Mouse (Mus musculus) adrenal gland, postnatal 14 days (tissue): ENCODE measurements around the gene Uvrag. TPM values are rescaled to one million over a fixed set of nuclear protein-coding genes. Genes with fewer than 3 reads are reported as not detected.

Experiments used
- DNase-seq: peaks from one replicate; pipeline ENCODE4 v3.0.0; 2021; ENCODE audit warnings: mixed read lengths
- long read RNA-seq, 2 experiments: library from polyadenylated mRNA; stranded (forward); transcript quantifications; one replicate each; pipeline ENCODE4 v2.0.0; 2021
- total RNA-seq: library from RNA; stranded (reverse); gene quantifications from 2 replicates; pipeline ENCODE4 v1.2.3, GENCODE M21; 2021

Uvrag gene
- total RNA-seq = 33.7 and 42.3 TPM in 2 replicates
- long read RNA-seq, experiment 1, full-length matches to known transcripts = 41 of 50 reads
- long read RNA-seq, experiment 1, partial matches to known transcripts = 1 of 50 reads
- long read RNA-seq, experiment 1, other reads (novel, unspliced or antisense) = 8 of 50 reads
- long read RNA-seq, experiment 2, full-length matches to known transcripts = 24 of 32 reads
- long read RNA-seq, experiment 2, partial matches to known transcripts = 3 of 32 reads
- long read RNA-seq, experiment 2, other reads (novel, unspliced or antisense) = 5 of 32 reads

DNA sequence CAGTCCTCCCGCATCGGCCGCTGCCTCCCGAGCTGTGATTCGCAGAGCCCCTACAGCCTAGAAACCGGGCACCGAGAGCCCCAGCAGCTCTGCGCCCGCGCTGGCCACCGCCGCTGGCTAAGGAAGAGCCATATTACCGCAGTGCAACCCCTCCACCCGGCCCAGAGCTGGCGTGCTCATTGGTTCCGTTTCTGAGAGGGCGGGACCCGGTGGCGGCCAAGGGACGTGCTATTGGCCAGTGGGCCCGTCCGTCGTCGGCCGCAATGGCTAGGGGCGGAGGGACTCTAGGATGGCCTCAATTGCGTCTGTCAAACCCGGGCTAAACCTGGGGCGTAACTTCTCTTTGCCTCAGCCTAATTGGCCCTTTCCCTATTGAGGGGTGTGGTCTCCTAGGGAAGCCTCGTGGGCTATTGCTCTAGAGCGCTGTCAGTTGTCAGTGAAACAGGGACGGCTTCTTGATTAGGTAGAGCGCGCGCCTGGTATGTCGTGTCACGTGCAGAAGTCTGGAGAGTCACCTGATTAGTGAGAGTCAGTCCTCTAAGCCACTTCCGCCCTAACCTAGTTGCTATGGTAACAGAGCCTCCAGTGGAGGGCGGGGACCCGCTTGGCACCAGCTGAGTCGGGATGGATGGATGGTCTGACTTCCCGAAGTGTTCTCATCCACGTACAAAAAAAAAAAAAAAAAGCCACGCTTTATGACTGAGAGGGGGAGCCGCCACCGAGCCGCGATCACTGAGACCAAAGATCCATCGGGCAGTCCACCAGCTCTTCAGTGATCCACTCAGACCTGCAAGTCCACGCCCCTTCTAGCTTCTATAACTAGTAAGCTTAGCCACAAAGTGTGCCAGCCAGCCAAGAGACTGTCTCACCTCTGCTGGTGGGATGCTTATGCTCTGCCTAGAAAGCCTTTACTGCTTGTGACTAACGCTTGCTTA is at the start of gene Uvrag:
Gene Uvrag (minus strand): TSS at position 158 of the 935 bp plus-strand sequence.
- DNase-seq = peak; percentile 99

DNA sequence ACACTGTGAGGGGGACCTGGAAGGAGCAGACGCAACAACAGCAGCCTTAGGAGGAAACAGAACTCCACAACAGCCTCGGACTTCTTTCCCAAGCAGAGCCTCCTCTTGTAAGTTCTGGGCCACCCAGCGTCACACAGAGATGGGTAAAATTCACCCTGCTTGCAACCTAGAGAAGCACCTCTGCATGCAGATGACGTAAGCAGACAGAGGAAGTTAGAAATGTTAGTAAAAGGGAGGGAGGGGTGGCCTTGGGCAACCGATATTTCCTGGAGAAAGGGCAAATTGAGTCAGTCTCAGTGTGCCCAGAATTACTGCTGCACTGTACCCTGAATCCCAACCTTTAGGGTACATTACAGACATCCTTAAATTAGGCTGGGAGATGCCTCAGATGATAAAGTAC is 48.9 kb upstream of the Uvrag start:
- DNase-seq = no peak

DNA sequence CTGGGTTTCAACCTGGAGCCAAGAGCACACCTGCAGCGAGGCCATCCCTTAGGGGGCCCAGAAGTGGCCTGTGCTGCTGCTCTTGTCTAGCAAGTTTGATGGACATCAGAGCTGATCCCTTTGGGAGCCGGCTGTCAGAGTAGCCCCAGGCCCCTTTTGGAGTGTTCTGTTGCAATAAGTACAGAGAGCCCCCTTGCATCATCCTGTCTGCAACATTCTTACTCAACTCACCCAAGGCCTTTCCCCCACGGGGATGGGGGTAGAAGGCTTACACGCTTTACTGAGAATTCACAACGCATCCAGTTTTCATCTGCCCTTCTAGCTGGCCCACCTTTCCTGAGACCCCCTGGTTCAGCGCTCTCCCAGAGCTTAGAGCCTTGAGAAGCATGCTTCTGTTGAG is 47.7 kb upstream of the Uvrag start:
- peak; percentile 77 for DNase-seq

DNA sequence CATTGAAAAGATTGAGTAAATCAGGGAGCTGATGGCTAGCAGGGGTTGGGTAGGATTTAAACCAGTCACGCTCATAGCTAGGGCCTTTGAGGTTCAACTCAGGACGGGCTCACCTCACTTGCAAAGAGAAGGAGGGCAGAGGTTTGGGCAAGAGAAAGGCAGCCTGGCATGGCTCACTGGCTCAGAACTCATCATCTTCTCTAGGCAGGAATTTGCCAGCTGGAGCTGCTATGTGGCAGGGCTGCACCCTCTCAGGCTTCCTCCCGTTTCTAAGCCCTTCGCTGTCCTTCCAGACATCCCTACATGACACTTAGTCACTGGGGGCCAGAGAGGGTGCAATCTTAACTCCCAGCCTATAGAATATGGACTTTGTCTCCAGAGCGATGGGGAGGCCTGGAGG is 46.5 kb upstream of the Uvrag start:
- DNase-seq = peak; percentile 60

DNA sequence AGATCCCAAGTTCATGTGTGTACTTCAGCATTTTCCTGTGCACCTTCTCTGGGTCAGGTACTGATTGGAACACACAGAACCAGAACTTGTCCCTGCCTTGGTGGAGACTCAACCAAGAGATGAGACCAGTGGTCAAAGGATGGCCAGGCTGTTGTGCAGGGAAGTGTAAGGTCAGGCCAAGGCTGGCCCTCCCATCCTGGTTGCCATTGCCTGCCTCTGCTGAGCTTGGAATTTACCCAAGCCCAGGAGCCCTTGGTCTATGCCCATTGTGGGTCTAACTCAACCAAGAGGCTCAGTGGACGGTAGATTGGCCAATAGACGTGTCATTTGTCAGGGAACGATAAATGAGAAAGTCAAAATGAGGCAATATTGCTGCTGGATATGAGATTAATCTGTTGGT is 44.5 kb upstream of the Uvrag start:
- no peak for DNase-seq

DNA sequence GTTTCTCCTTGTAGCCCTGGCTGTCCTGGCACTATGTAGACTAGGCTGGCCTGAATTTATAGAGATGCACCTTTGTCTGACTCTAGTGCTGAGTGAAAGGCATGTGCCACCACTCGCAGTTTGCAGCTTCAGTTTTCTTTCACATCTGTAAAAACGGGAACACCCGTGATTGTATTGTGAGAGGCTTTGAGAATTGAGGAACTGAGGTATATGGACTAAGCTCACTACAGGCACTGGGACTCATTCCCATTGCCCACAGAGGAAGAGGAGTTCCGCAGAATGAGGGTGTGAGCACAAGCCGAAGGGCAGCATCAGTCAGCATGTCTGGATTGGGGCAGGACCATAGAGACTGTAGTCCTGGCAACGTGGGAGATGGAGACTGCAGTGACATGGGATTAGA is 42.8 kb upstream of the Uvrag start:
- DNase-seq = no peak

DNA sequence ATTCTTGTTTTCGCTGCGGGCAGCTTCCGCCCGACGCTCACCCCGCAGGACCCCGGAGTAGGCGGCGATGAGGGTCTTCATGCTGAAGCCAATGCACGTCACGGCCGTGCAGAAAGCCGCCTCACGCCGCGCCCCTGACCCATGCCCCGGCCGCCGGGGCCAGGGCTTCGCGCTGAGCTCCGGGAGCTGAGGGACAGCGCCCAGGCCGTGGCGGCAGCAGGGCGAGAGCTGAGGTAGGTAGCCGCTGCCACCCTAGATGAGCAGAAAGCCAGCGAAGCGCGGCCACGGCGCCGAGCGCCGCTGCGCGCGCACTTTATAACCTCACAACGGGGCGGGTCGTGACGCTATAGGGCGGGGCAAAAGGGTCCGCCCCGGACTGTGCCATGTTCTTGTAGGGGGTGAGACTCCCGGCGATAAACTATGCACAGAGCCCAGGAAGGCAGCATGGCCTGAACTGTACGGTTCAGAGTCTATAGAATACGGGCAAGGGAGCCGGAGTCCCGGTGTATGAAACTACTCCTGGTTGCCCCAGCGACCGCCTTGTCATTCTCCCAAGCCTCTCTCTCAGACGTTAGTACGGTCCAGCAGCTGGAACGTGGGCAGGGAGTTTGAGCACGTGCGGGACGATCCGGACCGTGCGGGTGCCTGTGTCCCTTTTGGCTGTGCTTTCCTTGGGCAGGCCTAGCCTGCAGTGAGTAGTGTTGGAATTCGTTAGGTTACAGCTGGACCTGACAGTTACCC is 41.7 kb upstream of the Uvrag start, which contains the start of gene Dgat2:
Gene Dgat2 (minus strand): TSS at position 288 of the 741 bp plus-strand sequence.
- peak; percentile 95 for DNase-seq

DNA sequence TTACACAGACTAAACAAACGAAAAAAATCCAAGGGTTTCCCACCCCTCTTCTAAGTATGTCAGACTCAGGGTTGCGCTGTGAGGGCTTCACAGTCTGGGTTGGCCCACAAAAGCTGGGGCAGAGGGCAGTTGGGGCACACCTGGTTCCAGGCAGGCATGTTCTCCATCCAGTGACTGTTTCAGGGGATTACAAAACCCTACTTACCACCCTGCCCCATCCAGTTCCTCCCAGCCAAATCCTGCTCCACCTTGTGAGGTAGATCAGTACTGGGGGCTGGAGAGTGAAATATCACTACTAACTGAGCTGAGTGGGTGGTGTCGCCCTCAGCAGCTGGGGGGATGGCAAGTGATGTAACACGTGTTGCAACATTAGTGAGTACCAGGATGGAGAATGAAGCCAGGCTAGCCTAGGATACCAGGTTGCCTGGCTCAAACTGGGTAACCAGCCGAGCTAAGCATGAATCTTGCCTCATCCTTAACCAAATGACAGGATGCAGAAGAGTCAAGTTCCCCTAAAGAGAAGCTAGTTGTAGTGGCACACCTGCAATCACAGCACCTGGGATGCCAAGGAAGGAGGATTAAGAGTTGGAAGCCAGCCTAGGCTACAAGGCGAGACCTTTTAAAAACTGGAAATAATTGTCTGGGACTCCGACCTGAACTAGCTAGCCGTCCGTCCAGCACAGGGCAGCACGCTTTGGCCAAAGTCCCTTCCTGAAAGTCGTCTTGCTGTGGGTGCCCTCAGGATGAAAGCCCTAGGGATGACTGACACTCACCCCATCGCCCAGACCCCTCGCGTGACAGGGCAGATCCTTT is 40.9 kb upstream of the Uvrag start:
- no peak for DNase-seq

DNA sequence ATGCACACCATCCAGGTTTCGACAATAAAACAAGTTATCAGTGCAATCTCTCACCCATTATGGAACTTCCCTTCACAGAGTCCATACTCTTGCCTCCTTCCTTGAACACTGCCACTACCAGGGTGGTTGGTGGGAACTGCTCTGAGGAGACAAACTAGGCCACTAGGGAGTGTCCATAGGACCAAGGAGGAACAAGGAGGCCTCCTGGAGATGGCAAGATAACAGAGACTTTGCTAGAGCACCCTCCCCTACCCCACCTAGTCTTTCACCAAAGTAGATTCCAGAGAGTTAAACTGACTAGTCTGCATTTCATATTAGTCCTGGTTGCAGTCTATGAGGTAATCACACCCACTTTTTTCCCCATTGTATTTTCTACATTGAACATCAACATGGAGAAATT is 39.2 kb upstream of the Uvrag start:
- no peak for DNase-seq

DNA sequence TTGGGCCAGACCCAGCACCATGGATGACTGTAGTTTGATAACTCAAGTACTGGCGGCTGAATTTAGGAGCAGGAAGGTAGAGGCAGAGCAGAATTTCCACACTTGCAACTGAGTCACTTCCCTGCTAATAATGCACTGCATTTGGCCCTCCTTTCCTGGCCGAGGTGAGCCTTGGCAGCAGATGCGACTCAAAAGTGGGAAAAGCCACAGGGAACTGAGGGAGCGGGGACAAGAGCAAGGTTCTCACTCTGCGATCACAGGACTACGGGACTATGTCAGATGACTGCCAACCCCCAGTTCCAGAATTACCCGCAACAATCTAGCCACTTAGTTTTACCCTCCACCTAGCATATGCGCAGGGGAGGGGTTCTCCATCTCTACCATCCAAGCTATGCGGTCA is 38.3 kb upstream of the Uvrag start:
- DNase-seq = no peak

DNA sequence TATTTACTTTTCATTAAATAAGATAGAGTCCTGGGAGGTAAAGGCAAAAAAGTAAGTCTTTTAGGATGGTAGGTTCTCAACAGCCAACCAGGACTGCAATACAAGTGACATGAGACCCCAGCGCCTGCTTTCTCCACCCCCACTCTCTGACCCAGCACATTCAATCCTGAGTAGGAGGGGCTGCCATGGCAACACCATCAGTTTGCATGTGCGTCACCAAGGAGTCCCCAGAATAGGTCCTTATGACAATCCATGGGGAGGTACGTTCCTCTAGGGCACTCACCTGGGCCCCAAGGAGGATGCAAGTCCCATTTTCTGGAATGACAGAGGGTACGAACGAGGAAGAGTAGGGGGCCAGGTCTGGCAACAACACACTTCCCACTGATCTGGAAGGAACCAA is 36.4 kb upstream of the Uvrag start:
- DNase-seq = no peak

DNA sequence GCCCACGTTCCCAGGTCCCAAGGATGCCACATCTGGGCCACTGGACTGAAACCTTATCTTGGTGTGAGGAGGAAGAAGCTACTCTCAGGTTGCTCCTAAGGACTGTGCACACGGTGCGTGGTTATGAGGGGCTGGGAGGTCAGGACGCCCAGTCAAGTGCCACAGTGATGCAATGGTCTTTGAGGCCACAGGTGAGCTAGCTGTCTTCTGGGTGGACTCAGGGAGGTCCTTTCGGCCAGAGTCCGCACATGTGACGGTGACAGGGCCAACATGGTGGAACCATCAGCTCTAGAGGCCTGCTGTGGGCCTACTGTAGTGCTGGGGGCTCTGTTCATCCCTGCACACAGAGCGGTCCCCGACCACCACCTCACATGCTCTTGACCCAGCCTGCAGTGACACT is 34.7 kb upstream of the Uvrag start:
- no peak for DNase-seq

DNA sequence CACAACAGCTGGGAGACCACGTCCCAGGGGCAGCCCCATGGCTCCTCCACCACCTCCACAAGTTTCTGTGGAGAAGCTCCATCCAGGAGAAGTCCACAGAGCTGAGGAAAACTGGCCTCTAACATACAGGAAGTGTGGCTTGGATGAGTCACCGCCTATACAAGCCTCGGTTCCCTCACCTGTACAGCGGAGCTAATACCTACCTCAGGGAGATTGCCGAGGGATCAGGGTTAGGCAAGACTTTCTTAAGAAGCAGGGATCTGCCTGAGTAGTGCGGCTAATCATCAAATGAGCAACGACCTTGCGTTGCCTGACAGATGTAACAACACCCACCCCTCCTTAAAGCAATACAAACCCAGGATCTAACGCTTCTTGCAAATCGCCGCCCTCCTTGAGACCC is 34.2 kb upstream of the Uvrag start:
- DNase-seq = no peak

DNA sequence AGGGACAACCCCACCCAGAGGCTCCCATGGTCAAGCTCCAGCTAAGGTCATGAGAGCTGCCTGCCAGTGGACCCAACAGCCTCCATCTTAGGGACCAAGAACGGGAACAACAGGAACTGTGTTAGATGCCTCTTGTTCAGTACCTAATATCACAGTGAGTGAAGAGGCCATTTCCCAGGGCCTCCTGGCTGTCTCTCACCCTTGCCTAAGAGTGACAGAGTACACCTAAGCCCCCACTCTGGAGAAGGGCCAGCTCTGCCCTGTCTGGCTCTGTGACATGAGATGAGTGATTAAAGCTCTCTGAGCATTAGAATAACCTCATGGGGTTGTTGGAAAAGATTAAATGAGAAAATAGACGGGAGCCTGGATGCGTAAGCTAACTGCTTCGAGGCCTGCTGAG is 33.1 kb upstream of the Uvrag start:
- DNase-seq = no peak

DNA sequence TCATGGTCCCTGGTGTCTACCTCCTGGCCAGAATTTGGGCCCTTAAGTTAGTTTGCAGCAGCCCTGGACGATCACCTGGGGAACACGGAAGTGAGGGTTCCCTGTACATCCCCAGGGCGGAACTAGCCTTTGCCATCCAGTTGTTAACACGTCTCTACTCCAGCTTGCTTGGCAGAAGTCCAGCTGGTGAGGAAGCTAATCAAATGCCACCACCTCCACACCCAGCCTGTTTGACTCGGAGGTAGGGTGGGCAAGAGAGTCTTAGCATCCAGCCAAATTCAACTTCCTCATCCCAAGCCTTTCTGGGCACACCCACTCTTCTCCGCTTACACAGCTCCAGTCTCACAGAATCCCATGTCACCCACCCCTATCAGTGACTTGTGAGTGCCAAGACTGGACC is 32.0 kb upstream of the Uvrag start:
- DNase-seq = no peak

DNA sequence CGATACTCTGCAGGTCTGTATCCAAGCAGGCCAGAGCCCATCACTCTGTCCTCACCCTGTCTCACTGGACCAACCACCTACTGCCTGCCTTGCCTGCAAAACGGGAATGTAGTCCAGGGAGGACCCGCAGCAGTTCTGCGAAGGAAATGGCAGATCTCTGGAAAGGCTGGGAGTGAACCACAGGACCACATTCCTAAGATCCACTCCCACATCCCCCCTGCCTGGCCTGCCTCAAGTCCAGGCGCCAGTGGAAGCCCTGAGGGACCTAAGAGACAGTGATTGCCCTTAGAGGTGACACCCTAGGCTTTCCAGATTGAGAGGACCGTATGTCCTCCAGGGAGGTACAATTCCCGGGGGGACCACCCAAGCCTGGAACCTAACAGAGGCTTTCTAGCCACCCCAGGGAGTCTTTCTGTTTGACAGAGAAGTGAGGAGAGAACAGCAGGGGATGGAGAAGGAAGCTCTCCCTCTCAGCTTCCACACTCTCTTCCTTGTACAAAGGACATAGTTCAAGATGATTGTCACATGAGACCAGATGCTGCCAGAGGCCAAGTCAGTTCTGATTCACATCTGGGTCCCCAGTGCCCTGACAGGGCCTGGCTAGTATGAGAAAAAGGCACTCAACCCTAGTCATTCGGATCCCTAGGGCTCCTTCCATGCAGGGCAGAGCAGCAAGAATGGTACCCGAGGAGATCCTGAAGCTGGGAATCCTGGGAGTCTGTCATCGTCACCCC is 31.0 kb upstream of the Uvrag start:
- DNase-seq = no peak

DNA sequence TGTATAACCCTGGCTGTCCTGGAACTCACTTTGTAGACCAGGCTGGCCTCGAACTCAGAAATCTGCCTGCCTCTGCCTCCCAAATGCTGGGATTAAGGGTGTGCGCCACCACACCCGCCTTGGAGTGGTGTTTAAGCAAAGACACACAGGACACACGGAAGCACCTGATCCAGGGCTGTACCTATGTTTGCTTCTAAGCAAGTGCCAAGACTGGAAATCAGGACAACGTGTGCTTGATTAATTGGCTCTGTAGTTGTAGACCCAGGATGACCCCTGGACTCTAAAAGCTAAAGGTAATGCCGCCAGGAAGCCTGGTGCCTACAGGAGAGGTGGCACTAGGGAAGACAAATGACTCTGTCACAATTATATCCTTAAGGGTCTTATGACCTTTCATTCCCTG is 29.6 kb upstream of the Uvrag start:
- DNase-seq = no peak

DNA sequence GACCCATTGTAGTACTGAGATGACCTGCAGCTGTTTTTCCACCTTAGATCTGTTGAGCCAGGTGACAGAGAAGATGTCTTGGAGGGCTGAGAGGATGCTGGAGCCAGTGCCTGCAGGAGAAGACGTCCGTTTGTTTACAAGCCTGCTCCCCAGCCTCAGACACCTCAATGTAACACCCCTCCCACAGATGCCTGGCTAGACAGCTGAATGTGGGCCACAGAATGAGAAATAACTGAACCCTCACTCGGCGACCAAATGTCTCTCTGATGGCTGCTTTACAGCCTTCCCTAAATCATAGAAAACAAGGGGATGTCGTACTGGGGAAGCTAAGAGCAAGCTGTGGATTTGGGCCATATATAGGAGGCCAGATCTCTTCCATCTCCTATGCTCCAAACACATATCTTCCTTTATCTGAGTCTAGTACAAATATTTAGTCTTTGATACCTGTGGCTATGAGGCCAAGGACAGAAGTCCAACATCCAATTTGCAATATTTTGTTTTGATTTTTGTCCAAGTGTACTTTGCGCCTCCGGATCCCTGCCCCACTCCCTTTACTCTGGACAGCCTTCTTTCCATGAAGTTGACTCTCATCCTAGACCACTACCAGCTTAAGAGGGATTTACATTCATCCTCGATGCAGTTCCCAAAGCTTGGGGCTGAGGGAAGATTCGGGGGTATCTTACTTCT is 28.9 kb upstream of the Uvrag start:
- no peak for DNase-seq

DNA sequence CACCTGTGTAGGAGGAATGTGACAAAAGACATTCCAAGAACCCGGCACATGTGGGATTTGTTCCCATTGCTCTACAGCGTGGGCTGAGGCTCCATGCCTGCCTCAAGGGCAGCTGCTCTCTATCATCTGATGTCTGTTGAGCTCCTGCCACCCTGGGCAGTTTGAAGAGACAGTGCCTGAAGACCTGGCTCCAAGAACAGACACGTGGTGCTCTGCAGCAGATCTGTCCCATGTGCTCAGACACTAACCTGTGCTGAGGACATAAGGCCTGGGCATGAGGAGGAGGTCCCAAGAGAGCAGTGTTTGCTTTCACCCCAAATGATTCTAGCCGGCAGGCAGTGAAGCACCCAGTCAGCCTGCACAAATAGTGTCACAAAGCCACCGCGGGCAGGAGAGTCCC is 27.8 kb upstream of the Uvrag start:
- DNase-seq = no peak

DNA sequence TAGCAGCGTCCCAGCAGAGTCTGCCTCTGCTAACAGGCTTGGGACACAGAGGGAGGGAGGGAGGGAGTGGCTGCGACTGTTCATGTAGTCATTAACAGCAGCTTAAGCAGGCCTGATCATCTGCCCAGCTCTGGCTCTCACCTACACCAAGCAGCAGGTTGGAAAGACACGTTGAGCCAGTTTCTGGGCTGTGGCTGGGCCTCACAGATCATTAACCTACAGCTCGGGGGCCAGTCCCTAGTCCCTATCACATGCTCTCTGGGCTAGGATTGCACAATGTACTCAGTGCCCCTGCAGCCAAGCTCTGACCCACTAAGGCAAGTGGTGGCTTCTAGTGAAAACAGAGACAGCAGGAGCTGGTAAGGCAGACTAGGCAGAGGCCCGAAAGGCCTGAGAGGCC is 27.0 kb upstream of the Uvrag start:
- DNase-seq = no peak

DNA sequence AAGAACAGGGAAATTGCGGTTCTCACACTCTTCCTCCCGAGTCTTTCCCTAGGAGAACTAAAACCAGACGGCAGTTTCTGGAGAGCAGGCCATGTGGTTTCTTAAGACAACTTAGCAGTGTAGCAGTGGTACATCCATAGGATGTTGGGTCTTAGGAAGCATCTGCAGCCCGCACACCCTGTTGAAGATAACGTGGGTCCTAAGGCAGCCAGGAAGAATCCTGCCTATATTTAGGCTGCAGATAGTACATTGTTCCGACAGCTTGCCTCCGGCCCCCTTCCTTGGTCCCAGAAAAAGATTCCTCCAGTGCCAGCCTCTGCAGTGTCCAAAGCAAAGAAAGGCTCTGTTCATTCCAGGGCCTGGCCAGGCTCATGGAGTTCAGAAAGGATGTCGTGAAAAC is 25.2 kb upstream of the Uvrag start:
- DNase-seq = no peak
